Mouse (Mus musculus): ENCODE measurements around the gene Mroh2a. TPM values are rescaled to one million over a fixed set of nuclear protein-coding genes. Genes with fewer than 3 reads are reported as not detected.
A peak's percentile ranks its signal among the peaks of the same experiment; 100 is the strongest.

Mroh2a gene
- total and polyA plus RNA-seq, 2 experiments: 0.82 to 1.0 TPM

DNA sequence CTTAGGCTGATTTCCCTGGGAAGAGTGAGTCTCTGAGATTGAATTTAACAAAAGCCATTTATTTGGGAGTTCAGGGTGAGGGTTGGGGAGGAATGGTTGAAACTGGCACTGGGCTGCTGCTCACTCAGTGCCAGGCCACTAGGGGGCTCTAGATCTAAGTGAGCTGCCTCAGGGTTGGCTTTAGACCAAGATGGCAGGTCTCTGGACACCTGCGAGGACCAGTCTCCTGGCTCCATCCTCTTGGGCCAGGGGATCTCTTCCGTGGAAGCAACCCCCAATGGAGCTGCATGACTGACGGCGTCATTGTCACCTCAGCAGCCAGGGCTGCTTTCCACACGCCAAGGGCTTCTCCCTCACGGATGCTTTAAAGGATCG, 58.1 kb downstream of the Mroh2a start:
- Histone ChIP-seq H3K4me1 (ENCODE audit: control insufficient read depth, insufficient read depth, low read length) (peaks cover 35% of the 10 kb centered on the region), H3K27ac (replicated peaks; ENCODE audit: insufficient read depth, low read depth, low read length) (peak overlapping the region; percentile 34), H3K4me3 (ENCODE audit: insufficient read depth, low read depth, low read length) (no peak overlapping the region), H3K27me3 (ENCODE audit: control insufficient read depth, insufficient read depth, low read length) (no peaks in the 10 kb centered on the region), H3K36me3 (ENCODE audit: control insufficient read depth, insufficient read depth, low read length) (no peaks in the 10 kb centered on the region), H3K79me2 (ENCODE audit: control insufficient read depth, insufficient read depth, low read length) (no peaks in the 10 kb centered on the region), H3K9ac (ENCODE audit: low read depth, low read length) (no peak overlapping the region)
- peak; percentile 72 for DNase-seq (ENCODE audit: extremely low read depth, low read depth, low spot score)
- no peak for TF ChIP-seq CTCF (IDR thresholded peaks at IDR 0.05; ENCODE audit: low read depth, low read length)
- TF ChIP-seq POLR2A (IDR thresholded peaks at IDR 0.05; ENCODE audit: extremely low read depth, insufficient read depth, low read length): no peak
- WGBS: 57% methylated on average over 7 of the region's 7 CpGs

DNA sequence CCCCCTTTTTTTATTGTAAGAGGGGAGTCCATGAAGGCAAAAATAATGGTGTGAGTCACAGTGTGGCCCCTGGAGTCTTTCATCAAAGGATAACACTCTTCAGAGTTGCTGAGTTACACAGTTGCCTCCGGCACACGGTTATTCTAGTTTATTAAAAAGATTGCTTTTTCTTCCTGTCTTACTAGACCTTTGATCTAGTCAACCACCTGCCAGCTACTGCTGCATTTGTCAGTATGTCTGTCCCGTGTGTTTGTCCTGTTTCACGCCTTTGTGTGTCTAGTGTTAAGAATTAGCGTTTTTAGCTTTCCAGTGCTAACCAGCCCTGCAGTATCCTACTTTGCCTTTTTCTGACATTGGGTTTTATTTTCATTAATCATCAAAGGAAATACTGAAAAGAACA, 58.9 kb downstream of the Mroh2a start:
- Histone ChIP-seq H3K27me3 (ENCODE audit: control insufficient read depth, insufficient read depth, low read length) (no peaks in the 10 kb centered on the region), H3K27ac (replicated peaks; ENCODE audit: insufficient read depth, low read depth, low read length) (peak overlapping the region; percentile 43), H3K4me3 (ENCODE audit: insufficient read depth, low read depth, low read length) (no peak overlapping the region), H3K4me1 (ENCODE audit: control insufficient read depth, insufficient read depth, low read length) (peaks cover 33% of the 10 kb centered on the region), H3K9ac (ENCODE audit: low read depth, low read length) (no peak overlapping the region), H3K36me3 (ENCODE audit: control insufficient read depth, insufficient read depth, low read length) (no peaks in the 10 kb centered on the region), H3K79me2 (ENCODE audit: control insufficient read depth, insufficient read depth, low read length) (no peaks in the 10 kb centered on the region)
- peak; percentile 100 for DNase-seq (ENCODE audit: extremely low read depth, low read depth, low spot score)
- no peak for TF ChIP-seq POLR2A (IDR thresholded peaks at IDR 0.05; ENCODE audit: extremely low read depth, insufficient read depth, low read length)
- TF ChIP-seq CTCF (IDR thresholded peaks at IDR 0.05; ENCODE audit: low read depth, low read length): no peak
- WGBS: 14% methylated on average over 5 of the region's 5 CpGs

DNA sequence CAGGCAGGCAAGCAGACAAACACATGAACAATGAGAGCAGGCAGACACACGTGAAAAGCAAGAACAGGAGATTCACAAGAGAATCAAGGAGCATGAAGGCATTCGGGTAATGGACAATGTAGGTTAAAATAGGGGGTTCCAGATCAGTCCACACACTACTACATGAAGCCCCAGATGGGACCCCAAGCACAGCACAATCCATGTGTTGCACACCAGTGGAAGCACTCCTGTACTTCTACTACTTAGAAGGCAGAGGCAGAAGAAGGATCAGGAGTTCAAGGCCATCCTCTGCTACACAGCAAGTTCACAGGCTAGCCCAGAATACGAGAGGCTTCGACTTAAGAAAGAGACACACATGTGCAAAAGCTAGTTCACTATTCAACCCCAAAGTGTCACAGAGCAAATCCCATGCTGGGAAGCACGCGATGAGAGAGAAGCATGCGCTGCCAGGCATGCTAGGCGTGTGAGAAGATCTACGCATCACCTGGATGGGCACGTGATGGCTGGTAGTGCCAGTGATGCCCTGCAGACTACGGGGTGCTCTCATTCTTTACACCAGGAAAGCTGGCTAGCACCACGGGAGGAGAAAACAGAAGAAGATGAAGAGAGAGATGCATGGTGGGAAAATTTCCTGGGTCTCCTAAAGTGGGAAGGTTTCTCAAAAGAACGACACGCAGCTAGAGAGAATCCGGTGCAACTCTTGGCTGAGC, 59.5 kb downstream of the Mroh2a start:
- H3K4me1 ChIP-seq (ENCODE audit: control insufficient read depth, insufficient read depth, low read length): peaks cover 33% of the 10 kb centered on the region
- H3K27me3 ChIP-seq (ENCODE audit: control insufficient read depth, insufficient read depth, low read length): no peaks in the 10 kb centered on the region
- H3K9ac ChIP-seq (ENCODE audit: low read depth, low read length): no peak overlapping the region
- TF ChIP-seq CTCF (IDR thresholded peaks at IDR 0.05; ENCODE audit: low read depth, low read length) (no peak), POLR2A (IDR thresholded peaks at IDR 0.05; ENCODE audit: extremely low read depth, insufficient read depth, low read length) (no peak)
- H3K79me2 ChIP-seq (ENCODE audit: control insufficient read depth, insufficient read depth, low read length): no peaks in the 10 kb centered on the region
- no peaks in the 10 kb centered on the region for H3K36me3 ChIP-seq (ENCODE audit: control insufficient read depth, insufficient read depth, low read length)
- peak overlapping the region; percentile 43 for H3K27ac ChIP-seq (replicated peaks; ENCODE audit: insufficient read depth, low read depth, low read length)
- no peak for DNase-seq (ENCODE audit: extremely low read depth, low read depth, low spot score)
- H3K4me3 ChIP-seq (ENCODE audit: insufficient read depth, low read depth, low read length): no peak overlapping the region
- WGBS: 82% methylated on average over 15 of the region's 15 CpGs

DNA sequence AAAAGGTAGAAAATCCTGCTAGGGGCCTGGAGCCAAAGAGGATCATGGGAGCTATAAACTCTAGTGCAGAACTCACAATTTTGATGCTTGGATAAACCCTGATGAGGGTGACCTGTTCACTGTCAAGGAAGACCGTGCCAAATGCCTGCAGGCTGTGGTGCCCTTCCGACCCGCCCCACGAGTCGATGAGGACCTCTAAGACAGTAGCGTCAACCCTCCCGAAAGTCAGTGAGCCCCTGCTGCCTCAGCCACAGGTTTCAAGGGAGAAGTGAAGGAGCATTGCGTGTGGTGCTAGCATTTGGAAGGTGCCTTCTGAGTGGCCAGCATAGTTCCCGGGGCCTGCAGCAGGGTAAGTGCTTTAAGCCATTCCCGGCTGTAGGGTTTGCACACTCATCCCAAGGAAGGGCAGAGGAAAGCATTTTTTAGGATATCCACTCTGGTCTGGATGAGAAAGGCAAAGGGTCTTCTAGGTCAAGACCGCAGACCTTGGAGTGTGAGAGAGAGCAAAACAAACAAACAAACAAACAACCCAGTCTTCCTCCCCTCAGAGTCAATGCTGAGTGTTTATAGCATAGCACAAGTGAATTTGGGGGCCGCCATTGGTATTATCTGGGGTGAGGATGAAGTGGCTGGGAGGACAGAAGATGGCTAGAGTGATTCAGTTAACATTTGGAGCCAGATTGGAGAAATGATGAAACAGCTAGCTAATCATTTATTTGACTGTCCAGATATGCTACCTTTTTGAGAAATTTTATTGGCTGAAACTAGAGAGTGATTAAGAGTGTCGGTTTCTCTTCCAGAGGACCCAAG, 60.3 kb downstream of the Mroh2a start:
- Histone ChIP-seq H3K4me1 (ENCODE audit: control insufficient read depth, insufficient read depth, low read length) (peaks cover 33% of the 10 kb centered on the region), H3K27ac (replicated peaks; ENCODE audit: insufficient read depth, low read depth, low read length) (peak overlapping the region; percentile 43), H3K36me3 (ENCODE audit: control insufficient read depth, insufficient read depth, low read length) (no peaks in the 10 kb centered on the region), H3K79me2 (ENCODE audit: control insufficient read depth, insufficient read depth, low read length) (no peaks in the 10 kb centered on the region), H3K4me3 (ENCODE audit: insufficient read depth, low read depth, low read length) (no peak overlapping the region), H3K9ac (ENCODE audit: low read depth, low read length) (no peak overlapping the region; the same call in 1 of the 2 replicates), H3K27me3 (ENCODE audit: control insufficient read depth, insufficient read depth, low read length) (no peaks in the 10 kb centered on the region)
- DNase-seq (ENCODE audit: extremely low read depth, low read depth, low spot score): peak; percentile 100
- 67% methylated on average over 13 of the region's 13 CpGs for WGBS
- TF ChIP-seq CTCF (IDR thresholded peaks at IDR 0.05; ENCODE audit: low read depth, low read length) (no peak), POLR2A (IDR thresholded peaks at IDR 0.05; ENCODE audit: extremely low read depth, insufficient read depth, low read length) (no peak)

DNA sequence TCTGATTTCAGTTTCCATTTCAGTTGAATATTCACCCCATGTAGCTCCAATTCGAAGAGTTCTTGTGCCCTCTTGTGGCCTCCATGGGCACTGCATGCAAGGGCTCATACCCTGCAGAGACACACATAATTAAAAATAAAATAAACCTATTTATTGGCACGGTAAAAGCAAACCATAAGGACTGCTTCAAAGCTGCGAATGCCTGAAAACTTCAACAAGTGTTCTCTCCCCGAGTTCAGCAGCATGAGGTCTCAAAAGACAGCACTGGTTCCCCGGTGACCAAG, 60.9 kb downstream of the Mroh2a start:
- Histone ChIP-seq H3K9ac (ENCODE audit: low read depth, low read length) (0 out of 2 replicates have a peak overlapping the region, but pooled peaks have one; percentile 0), H3K4me1 (ENCODE audit: control insufficient read depth, insufficient read depth, low read length) (peaks cover 33% of the 10 kb centered on the region), H3K79me2 (ENCODE audit: control insufficient read depth, insufficient read depth, low read length) (no peaks in the 10 kb centered on the region), H3K36me3 (ENCODE audit: control insufficient read depth, insufficient read depth, low read length) (no peaks in the 10 kb centered on the region), H3K27me3 (ENCODE audit: control insufficient read depth, insufficient read depth, low read length) (no peaks in the 10 kb centered on the region), H3K27ac (replicated peaks; ENCODE audit: insufficient read depth, low read depth, low read length) (peak overlapping the region; percentile 83), H3K4me3 (ENCODE audit: insufficient read depth, low read depth, low read length) (no peak overlapping the region)
- DNase-seq (ENCODE audit: extremely low read depth, low read depth, low spot score): no peak
- WGBS: 28% methylated on average over 5 of the region's 5 CpGs
- TF ChIP-seq CTCF (IDR thresholded peaks at IDR 0.05; ENCODE audit: low read depth, low read length): no peak
- no peak for TF ChIP-seq POLR2A (IDR thresholded peaks at IDR 0.05; ENCODE audit: extremely low read depth, insufficient read depth, low read length)

All from liver, adult 2 months (tissue).